Mouse (Mus musculus): ENCODE measurements around the gene Rnf151.
"Not testable (repeated sequence)": the region's sequence is repeated elsewhere in the genome, so short reads cannot be mapped to it uniquely, and the experiment has no call there.

The Rnf151 gene

DNA sequence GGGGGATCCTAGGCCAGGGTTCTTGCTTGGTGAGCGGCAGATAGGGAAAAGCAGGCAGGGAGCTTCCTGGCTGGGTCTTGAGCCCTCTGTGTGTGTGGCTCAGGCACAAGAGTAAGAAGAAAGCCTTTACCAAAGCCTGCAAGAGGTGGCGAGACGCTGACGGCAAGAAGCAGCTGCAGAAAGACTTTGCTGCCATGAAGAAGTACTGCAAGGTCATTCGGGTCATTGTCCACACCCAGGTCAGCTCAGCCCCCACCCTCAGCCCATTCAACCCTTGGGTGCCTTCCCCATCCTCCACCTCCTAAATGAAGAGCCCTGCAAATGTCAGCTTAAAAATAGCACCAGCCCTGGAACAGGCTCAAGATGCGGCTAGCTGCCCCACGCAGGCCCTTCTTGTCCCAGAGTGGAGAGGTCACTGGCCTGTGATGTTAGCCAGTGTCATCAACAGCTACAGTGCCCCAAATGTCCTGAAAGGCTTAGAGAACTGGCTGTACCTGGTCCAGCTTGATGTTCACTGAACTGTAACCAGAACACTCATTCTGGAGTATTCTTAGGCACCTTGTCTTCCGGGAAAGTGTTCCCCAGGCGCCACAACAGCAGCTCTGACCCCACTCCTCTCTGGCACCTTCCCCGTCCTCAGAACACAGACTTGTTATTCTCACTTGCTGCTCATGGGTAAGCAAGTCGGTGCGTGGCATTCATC, 14.5 kb upstream of the Rnf151 start:
- DNase-seq (ENCODE audit: low spot score in 2 of 2) = no peak

DNA sequence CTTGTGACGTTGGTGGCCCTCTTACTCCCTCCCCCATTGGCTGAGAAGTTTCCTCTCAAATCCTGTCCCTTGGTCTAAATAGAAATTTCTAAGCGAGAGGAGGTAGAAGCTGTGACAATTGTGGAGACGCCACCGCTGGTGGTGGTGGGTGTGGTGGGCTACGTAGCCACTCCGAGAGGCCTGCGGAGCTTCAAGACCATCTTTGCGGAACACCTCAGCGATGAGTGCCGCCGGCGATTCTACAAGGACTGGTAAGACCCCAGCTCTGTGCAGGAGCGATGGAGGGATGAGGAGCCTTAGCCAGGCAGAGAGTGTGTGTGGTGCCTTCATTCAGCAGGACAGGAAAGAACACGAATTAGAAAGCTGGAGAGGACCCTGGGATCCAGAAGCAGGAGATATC, 12.9 kb upstream of the Rnf151 start:
- no peak for DNase-seq (ENCODE audit: low spot score in 2 of 2)

DNA sequence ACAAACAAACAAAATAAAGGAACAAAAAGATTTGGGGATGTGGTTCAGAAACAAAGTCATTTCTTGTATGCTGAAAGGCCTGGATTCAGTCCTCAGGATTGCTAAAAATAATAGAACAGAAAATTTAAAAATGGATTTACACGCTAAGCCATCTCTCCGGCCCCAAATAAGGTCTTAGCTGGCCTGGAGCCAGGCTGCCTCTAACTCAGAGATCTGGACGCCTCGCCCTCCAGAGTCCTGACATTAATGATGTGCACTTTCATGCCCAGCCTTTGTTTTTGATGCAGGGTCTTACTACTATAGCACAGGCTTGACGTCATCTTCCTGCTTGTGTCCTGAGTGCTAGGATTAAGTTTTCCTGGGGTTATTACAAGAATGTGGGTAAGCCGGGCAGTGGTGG, 11.2 kb upstream of the Rnf151 start:
- DNase-seq (ENCODE audit: low spot score in 2 of 2) = no peak

DNA sequence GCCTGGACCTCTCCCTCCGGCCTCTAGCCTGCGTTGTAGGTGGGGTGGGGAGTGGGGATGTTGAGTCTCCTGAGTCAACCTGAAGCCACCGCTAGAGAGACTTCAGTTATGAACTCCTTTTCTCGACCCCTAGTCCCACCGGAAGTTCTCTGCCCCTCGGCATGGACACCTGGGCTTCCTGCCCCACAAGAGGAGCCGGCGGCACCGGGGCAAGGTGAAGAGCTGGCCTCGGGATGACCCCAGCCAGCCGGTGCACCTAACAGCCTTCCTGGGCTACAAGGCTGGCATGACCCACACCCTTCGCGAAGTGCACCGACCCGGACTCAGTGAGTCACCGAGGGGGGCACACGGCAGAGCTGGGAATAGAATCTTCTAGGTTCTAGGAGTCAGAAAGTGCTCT, 10.3 kb upstream of the Rnf151 start:
- no peak for DNase-seq (ENCODE audit: low spot score in 2 of 2)

DNA sequence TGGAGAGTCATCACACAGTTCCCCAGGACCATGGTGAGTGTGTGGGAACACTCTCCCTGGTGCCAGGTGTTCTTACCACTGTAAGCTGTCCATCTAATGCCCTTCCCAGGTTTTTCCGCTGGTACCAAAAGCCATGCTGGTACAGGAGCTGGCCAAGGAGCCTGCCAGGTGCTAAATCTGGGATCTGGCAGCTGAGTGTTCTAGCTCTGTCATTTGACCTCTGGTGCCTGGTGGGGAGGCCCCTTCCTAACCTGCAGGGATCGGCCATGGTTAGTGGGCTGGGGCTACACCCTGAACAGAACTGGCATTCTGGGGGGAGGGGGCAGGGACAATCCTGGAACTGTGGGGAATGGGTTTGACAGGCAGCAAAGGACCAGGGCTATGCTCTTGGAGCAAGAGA, 9.8 kb upstream of the Rnf151 start, which contains the start of gene Rpl3l:
Gene Rpl3l (plus strand): TSS at position 203 of the 400 bp plus-strand sequence.
- no peak for DNase-seq (ENCODE audit: low spot score in 2 of 2)

DNA sequence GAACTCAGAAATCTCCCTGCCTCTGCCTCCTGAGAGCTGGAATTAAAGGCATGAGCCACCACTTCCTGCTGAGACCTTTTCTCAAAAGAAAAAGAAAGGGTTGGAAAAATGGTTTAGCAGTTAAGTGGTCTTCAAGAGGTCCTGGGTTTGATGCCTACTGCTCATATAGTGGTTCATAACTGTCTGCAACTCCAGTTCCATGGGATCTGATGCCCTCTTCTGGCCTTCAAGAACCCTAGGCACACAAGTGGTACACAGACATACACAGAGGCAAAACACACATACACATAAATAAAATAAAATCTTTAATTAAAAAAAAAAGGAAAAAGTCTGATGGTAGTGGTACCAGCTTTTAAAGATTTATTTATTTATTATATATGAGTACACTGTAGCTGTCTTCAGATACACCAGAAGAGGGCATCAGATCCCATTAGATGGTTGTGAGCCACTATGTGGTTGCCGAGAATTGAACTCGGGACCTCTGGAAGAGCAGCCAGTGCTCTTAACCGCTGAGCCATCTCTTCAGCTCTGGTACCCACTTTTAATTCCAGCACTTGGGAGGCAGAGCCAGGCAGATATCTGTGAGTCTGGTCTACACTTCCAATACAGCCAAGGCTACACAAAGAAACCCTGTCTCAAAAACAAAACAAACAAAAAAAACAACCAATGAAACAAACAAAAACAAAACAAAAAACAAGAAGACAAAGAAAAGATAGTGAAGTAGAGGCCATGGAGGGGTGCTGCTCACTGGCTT, 8.0 kb upstream of the Rnf151 start:
- DNase-seq (ENCODE audit: low spot score in 2 of 2) = no peak

DNA sequence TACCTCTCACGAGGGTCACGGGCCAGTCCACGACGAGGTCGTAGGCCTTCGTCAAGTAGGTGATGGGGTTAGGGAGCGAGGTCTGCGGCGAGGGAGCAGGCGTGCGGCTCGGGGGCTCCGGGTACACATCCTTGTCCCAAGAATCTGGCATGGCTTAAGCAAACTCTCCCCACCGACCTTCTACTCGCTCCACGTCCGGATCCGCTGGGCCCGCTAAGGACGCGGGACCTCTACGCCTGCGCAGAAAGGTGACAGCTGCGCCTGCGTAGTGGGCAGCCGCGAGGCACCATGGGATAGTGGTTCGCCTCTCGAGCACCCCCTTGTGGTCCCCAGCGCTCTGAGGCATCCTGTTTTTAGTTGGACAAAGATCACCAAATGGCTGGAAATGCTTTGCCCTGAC, 6.3 kb upstream of the Rnf151 start, which contains the start of gene Ndufb10:
Gene Ndufb10 (minus strand): TSS at position 295 of the 400 bp plus-strand sequence.
- DNase-seq (ENCODE audit: low spot score in 2 of 2) = peak; percentile 88 to 95

DNA sequence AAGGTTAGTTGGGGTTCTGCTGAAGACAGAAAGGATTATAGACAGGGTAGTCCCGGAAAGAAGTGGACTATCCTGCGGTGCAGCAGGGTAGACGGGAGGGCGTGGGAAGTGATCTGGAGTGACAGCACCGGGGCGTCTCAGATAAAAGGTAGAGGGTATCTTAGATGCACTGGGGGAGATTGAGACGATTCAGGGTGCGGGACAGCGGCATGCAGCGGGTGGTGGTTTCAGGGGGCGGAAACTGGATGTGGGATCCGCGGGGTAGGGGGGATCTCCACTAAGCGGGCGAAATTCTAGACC, 6.0 kb upstream of the Rnf151 start:
- no peak for DNase-seq (ENCODE audit: low spot score in 2 of 2)

DNA sequence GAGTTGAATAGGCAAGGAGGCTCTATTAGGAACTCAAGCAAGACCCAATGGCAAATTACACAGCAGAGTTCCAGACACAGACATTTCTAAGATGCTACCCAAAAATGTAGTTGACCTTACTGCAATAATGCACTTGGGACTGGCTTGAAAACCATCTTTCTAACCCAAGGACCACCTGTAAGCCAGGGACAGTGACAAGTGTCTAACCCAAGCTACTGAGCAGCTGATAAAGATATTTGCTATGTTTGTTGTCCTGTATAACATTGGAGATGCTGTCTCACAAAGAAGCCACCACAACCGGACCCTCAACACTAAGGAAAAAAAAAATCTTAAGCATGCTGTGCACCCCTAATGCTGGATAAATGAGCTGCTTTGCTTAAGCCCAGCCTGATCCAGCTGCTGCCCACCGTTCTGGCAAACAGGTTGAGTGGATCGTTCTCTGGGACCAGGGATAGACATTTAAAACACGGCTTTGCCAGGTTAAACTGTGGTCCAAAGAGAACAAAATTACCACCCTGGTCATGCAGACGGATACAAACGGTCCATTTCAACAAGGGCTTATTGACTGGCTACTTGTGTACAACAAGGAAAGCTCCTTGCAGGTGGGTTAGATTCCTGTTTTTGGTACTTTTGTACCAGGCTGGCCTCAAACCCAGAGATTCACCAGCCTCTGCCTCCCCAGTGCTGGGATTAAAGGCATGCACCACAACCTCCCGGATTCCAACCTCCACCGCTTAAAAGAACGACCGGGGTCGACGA, 5.4 kb upstream of the Rnf151 start:
- DNase-seq (ENCODE audit: low spot score in 2 of 2) = no peak

DNA sequence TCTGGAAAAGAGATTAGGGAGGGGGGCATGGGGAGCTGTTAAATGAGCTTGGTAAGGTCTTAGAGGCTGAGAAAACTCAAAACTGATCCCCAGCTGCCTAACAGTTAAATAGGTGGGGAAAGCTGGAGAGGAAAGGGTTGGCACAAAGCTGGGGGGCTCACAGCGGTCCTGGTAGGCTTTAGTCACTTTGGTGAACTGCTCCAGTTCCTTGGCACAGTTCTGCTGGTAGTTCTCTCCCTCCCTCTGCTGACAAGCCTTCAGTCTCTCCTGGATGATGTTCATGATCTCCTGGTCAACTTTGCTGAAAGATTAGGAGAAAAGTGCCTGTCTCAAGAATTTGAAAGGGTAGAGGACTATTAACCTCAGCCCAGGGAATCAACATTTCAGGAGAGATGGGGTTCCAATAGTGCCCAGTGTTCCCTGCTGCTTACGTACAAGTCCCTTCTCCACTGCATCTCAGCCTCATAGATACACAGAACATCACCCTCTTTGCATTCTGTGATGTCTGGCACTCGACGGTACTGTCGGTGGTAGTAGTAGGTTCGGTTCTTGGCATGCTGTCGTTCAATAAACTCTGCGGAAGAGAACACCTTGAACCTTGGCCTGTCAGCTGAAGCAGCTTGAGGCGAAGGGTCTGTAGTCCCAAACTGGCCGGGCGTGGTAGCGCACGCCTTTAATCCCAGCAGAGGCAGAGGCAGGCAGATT, 4.5 kb upstream of the Rnf151 start:
- DNase-seq (ENCODE audit: low spot score in 2 of 2) = no peak

DNA sequence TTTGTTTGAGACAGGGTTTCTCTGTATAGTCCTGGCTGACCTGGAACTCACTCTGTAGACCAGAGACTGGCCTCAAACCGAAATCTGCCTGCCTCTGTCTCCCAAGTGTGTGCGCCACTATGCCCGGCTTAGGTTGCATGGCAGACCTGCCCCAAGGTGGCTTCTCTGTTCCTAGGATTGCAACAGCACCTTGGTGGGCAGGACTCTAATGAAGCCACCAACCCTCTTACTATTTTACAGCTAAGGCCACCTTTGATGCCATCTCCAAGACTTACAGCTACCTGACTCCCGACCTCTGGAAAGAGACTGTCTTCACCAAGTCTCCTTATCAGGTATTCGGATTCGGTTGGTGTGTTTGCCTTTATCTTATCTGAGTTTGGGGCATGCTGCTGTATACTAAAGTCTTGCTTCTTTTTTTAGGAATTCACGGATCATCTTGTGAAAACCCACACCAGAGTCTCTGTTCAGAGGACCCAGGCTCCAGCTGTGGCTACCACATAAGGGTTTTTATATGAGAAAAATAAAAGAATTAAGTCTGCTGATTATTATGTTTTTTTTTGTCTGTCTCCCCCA, 3.6 kb upstream of the Rnf151 start:
- DNase-seq (ENCODE audit: low spot score in 2 of 2) = not testable (repeated sequence)

DNA sequence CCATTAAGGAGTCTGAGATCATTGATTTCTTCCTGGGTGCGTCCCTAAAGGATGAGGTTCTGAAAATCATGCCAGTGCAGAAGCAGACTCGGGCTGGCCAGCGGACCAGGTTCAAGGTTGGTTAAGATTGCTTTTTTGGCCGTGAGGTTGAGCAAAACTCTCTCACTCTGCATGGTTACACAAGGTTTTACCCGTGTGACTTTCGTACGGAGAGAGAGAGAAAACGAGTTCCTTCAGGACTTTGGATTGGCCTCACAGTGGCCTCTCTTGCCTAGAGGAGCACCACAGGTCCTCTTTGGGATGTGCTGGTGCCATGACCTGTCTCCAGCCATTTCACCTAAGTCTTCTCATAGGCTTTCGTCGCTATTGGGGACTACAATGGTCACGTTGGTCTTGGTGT, 2.8 kb upstream of the Rnf151 start:
- DNase-seq (ENCODE audit: low spot score in 2 of 2) = not testable (repeated sequence)

DNA sequence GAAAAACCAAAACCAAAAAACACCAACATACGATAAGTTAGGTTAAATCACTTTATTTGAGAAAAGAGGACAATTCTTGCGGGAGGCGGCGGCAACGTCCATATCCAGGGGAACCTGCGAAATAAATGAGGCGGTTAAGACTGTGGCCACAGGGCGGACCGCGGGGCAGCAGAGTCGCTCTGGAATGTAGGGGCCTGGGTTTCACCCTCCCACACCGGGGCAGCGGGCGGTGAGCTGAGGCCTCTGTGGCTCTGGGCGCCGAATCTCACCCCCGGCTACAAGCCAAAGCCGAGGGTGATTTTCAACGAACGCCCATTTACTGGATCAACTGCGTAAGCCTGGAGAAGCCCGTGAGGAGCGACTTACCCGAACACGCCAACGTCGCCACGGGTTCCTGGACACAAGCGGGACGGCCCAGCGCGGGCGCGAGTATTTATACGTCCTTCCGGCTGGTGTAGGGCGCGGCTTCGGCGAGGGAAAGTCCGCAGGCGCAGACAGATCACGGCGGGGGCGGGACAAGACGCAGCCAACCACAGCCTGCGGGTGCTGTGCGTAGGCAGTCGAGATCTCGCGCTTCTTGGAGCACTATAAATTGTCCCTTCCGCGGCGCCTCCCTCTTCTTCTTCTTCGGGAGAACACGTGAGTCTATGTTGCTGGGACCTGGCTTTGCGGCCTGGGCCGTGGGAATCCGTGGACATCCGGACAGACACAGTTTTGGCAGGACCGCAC, 1.8 kb upstream of the Rnf151 start:
- peak; percentile 99 for DNase-seq (ENCODE audit: low spot score in 2 of 2)

DNA sequence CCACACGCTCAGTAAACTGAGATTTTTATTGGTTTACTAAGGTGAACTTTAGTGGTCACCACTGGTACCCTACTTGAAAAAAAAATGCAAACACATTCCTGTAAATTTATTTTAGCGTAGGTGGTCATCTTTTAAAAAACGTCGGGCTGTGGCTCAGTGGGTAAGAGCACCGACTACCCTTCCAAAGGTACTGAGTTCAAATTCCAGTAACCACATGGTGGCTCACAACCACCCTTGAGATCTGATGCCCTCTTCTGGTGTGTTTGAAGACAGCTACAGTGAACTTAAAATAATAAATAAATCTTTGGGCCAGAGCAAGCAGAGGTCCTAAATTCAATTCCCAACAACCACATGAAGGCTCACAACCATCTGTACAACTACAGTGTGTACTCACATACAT, 1.1 kb upstream of the Rnf151 start:
- not testable (repeated sequence) for DNase-seq (ENCODE audit: low spot score in 2 of 2)

DNA sequence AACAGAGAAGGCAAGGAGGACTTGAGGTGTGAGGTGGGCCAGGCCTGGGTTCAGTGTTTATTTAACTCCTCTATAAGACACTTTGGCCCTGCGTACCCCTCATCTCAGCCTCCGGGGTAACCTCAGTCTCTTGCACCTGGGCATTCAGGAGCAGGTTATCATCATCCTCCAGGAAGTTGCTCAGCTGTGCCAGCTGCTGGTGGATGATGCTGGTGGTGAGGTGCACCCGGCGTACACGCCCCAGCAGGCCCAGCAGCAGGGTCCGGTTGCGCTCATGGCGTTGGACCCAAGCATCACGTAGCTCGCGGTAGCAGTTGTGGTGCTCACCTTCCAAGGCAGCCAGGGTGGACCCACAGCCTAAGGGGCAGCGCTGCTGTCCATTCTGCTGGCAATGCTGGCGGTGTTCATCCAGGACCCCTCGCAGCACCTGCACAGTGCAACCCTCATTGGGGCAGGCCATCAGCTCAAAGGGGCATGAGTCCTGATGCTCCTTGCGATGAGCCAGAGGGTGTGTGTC, 1.6 kb downstream of the Rnf151 start:
- DNase-seq (ENCODE audit: low spot score in 2 of 2) = peak in 1 of 2 experiments; percentile 5

DNA sequence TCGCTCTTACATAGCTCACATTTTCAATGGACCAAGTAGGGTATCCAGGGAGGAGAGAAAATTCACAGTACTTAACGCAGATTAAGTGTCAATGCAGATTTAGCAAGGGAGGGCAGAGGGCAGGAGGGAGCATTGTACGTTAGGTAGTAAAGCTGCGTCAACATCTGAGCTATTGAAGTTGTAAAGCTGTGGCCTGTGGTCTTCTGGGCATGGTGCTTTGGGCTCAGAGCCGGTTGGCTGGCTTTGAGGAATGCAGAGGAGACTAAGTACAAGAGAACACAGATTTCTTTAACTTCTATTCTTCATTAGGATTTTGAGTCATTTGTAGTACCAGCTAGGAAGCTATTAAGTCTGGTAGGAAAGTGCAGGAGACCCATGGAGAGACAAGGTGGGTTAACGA, 2.3 kb downstream of the Rnf151 start:
- DNase-seq (ENCODE audit: low spot score in 2 of 2) = no peak

DNA sequence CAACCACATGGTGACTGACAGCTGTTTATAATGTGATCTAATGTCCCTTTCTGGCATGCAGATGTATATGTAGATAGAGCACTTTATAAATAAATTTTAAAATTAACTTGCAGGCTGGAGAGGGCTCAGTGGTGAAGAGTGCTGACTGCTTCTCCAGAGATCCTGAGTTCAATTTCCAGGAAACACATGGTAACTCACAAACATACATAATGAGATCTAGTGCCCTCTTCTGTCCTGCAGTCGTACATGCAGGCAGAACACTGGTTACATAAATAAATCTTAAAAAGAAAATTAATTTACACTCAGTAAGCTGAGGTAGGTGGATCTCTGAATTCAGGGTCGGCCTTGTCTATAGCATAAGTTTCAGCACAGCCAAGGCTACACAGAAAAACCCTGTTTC, 9.2 kb downstream of the Rnf151 start:
- DNase-seq (ENCODE audit: low spot score in 2 of 2) = no peak

DNA sequence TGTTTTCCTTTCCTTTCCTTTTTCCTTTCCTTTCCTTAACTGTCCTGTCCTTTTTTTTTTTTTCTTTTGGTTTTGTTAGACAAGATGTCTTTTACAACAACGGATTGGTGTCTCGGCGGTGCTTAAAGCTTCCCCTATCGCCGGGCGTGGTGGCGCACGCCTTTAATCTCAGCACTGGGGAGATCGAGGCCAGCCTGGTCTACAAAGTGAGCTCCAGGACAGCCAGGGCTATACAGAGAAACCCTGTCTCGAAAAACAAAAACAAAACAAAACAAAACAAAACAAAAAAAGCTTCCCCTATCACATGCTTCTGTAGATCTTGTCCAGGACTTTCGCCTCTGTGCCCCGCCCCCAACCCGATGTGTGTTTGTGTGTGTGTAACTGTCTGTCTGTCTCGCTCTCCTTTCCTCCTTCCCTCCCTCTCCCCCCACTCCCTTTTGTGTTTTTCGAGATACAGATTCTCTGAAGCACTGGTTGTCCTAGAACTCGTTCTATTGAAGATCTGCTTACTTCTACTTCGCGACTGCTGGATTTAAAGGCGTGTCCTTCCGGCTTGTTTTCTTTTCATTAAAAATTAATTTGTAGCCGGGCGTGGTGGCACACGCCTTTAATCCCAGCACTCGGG, 9.9 kb downstream of the Rnf151 start:
- DNase-seq (ENCODE audit: low spot score in 2 of 2) = no peak

DNA sequence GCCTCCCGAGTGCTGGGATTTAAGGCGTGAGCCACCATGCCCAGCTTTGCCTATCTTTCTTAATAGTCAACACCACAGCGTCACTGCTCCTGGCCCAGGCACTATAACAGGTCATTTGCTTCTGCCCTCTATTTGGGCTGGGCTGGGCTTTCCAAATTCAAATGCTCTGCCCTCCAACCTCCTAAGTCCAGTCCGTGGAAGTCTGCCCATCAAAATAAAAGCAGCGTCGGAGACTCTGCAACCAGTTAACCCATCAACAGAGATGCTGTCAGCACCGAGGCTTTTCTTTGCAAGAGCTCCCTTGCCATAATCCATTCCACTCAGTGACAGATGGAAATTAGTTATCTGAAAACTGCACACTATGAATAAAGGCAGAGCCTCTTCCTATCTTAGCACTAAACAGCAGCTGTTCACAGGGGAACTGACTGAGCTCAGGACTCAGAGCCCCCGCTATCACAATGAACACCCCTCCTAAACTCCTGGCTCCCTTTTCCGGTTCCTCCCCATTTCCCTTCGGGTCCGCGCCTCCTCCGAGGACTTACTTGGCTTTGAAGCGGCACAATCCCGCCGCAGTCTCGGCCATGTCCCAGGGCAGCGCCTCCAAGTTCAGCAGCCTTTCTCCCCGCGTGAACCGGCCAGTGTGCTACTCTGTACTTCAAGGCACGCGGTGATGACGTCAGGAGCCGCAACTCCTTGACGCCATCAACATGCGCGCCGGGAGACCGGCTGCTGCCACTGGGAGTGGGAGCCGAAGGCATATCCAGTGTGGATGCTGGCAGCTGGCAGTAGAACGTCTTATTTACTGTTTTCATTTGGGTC, 10.7 kb downstream of the Rnf151 start, which contains the start of gene Tbl3:
Gene Tbl3 (minus strand): TSS at position 679 of the 819 bp plus-strand sequence.
- DNase-seq (ENCODE audit: low spot score in 2 of 2) = peak; percentile 88 to 94

Measured in frontal cortex, postnatal 10 days (tissue).